Mouse (Mus musculus) heart, embryonic 13.5 days (tissue): ENCODE measurements around the gene Mrpl39. TPM values are rescaled to one million over a fixed set of nuclear protein-coding genes. Genes with fewer than 3 reads are reported as not detected.

Experiments used
- ATAC-seq: fragments of 200-750 bp; cut with Nextera tagmentation; 2 replicates; pipeline ENCODE4 v1.8.0; 2017; ENCODE audit warnings: moderate TSS enrichment; ENCODE audit not compliant: insufficient number of reproducible peaks, low FRiP score, low TSS enrichment; ENCODE audit errors: extremely low read depth
- H3K27ac ChIP-seq: fragments of 300-500 bp; sonication (generic); replicated peaks from 2 replicates; pipeline ENCODE4 v1.5.1; 2015; ENCODE audit warnings: moderate library complexity, mild to moderate bottlenecking, inconsistent platforms
- H3K27me3 ChIP-seq: fragments of 300-500 bp; sonication (generic); replicated peaks from 2 replicates; pipeline ENCODE4 v1.6.1; 2015; ENCODE audit warnings: mild to moderate bottlenecking, inconsistent platforms
- H3K36me3 ChIP-seq: fragments of 300-500 bp; sonication (generic); 2 replicates; pipeline ENCODE4 v1.6.1; 2015; ENCODE audit warnings: mild to moderate bottlenecking, inconsistent platforms
- H3K4me1 ChIP-seq: fragments of 300-500 bp; sonication (generic); 2 replicates; pipeline ENCODE4 v1.6.1; 2015; ENCODE audit warnings: inconsistent platforms
- H3K4me2 ChIP-seq: fragments of 300-500 bp; sonication (generic); 2 replicates; pipeline ENCODE4 v1.6.1; 2015; ENCODE audit warnings: inconsistent platforms, mild to moderate bottlenecking, moderate library complexity
- H3K4me3 ChIP-seq: fragments of 300-500 bp; sonication (generic); 2 replicates; pipeline ENCODE4 v1.5.1; 2015; ENCODE audit warnings: moderate library complexity, mild to moderate bottlenecking, inconsistent platforms
- H3K9ac ChIP-seq: fragments of 300-500 bp; sonication (generic); 2 replicates; pipeline ENCODE4 v1.6.1; 2015; ENCODE audit warnings: inconsistent platforms, mild to moderate bottlenecking, moderate library complexity
- H3K9me3 ChIP-seq: fragments of 300-500 bp; sonication (generic); 2 replicates; pipeline ENCODE4 v1.6.1; 2016; ENCODE audit warnings: inconsistent platforms
- WGBS: fragments of 180-500 bp; shearing (Covaris S2); methylation state at CpG from one replicate; pipeline ENCODE4 v1.1.7; 2015; ENCODE audit warnings: mixed read lengths; 5-methylcytosine and 5-hydroxymethylcytosine counted together
- polyA plus RNA-seq: library from polyadenylated mRNA; unstranded; fragments of >200 nt; fragmentation: Nextera tagmentation; extraction: Ambion mirVana; gene quantifications from 2 replicates; pipeline ENCODE4 v1.2.1, GENCODE M21; 2015

Mrpl39 gene
- polyA plus RNA-seq, 1 experiment from 2014 or later: 45.7 TPM

DNA sequence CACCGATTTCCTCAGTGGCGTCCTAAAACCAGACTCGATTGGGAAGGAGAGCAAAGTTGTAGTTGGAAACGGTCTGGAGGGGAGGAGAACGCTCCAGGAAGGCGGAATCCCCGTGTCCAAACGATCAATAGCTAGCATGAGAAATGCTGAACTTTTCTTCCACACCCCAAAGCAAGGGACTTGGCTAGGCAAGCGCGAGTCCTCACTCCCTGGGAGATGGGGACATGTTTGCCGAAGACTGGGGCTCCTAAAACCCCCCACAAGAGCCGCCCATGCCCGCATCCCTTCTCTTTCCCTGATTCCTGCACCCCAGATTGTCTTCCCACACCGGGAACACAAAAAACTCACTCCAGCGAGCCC, 756 bp downstream of the Mrpl39 start:
- H3K9ac ChIP-seq: peak overlapping the region; percentile 87
- no peaks in the 10 kb centered on the region for H3K9me3 ChIP-seq
- ATAC-seq: no peak
- peak overlapping the region; percentile 89 for H3K4me3 ChIP-seq
- H3K4me1 ChIP-seq: peaks cover 15% of the 10 kb centered on the region
- H3K4me2 ChIP-seq: peak overlapping the region; percentile 75
- peaks cover 27% of the 10 kb centered on the region for H3K36me3 ChIP-seq
- WGBS: under 1% methylated on average over 15 of the region's 15 CpGs
- H3K27me3 ChIP-seq: no peaks in the 10 kb centered on the region
- no peak overlapping the region for H3K27ac ChIP-seq

DNA sequence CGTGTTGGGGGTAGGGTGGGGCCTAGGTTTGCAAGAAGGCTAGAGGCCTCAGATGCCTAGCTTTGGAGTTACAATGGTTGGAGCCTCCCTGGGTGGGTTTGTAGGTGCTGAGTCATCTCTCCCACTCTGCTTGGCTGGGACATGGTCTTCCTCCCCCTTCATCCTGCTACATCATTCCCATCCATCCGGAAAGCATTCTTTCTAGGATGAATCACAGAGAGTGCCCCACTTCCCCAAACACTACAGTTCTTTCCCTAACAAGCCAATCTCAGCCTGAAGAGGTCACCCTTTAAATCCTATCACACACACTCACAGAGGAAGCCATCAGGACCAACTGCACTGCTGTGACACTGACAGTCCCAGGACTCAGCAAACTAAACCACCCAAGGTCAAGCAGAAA, 14.9 kb downstream of the Mrpl39 start:
- no peak for ATAC-seq
- Histone ChIP-seq H3K27ac (no peak overlapping the region), H3K27me3 (no peaks in the 10 kb centered on the region), H3K4me1 (no peaks in the 10 kb centered on the region), H3K9me3 (no peaks in the 10 kb centered on the region), H3K36me3 (peaks cover 70% of the 10 kb centered on the region), H3K4me2 (no peak overlapping the region), H3K9ac (no peak overlapping the region), H3K4me3 (no peak overlapping the region)
- 82% methylated on average over 2 of the region's 2 CpGs for WGBS

DNA sequence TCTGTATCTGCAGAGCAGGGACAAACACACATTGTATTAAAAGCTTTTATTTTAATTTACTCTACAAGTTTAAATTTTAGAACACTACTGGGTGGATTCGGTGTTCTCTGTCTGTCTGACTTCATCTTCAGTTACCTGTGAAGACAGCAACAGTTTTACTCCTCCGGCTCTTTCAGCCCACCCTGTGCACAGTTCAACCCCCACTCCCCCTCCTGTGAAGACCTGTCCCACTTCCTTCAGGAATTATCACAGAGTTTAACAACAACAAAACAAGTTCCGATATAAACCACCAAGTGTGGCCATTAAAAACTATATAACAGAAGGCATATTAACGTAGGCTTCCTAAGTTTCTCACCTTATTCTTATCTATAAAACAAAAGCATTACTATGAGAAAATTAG, 17.3 kb downstream of the Mrpl39 start:
- H3K36me3 ChIP-seq: peaks cover 49% of the 10 kb centered on the region
- H3K4me1 ChIP-seq: no peaks in the 10 kb centered on the region
- H3K4me2 ChIP-seq: no peak overlapping the region
- ATAC-seq: no peak
- no peaks in the 10 kb centered on the region for H3K9me3 ChIP-seq
- H3K27me3 ChIP-seq: no peaks in the 10 kb centered on the region
- WGBS: 87% methylated on average over 4 of the region's 4 CpGs
- no peak overlapping the region for H3K27ac ChIP-seq
- no peak overlapping the region for H3K4me3 ChIP-seq
- H3K9ac ChIP-seq: no peak overlapping the region

DNA sequence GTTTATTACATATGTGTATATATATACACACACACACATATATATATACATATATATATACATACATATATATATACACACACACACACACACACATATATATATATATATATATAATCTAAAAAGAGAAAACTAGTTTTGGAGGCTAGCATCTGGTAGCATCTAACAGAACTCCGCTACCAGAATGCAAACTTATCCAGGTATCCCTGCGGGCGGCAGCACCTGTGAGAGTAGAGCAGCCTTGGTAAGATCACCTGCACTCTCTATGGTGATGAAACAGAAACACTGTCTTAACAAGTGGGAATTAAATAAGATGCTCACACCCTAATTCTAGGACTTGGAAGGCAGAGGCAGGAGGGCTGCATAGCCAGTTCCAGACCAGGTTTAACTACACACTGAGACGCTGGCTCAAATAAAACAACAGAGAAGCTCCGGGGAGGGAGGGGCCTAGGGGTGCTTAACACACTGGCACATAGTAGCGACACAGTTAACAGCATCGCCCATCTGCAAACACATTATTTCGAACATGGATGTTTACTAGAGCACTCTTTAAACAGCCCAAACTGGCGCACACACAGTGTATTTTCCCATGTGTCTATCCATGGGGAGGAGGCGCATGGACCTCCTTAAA, 17.8 kb downstream of the Mrpl39 start:
- H3K4me1 ChIP-seq: no peaks in the 10 kb centered on the region
- peaks cover 44% of the 10 kb centered on the region for H3K36me3 ChIP-seq
- no peaks in the 10 kb centered on the region for H3K9me3 ChIP-seq
- 93% methylated on average over 10 of the region's 10 CpGs for WGBS
- ATAC-seq: no peak
- no peak overlapping the region for H3K4me2 ChIP-seq
- no peaks in the 10 kb centered on the region for H3K27me3 ChIP-seq
- H3K4me3 ChIP-seq: no peak overlapping the region
- no peak overlapping the region for H3K9ac ChIP-seq
- no peak overlapping the region for H3K27ac ChIP-seq

- ATAC-seq: no peak
- Histone ChIP-seq H3K9ac (no peak overlapping the region), H3K9me3 (no peaks in the 10 kb centered on the region), H3K27ac (no peak overlapping the region), H3K36me3 (peaks cover 36% of the 10 kb centered on the region), H3K4me2 (no peak overlapping the region), H3K27me3 (no peaks in the 10 kb centered on the region), H3K4me1 (no peaks in the 10 kb centered on the region), H3K4me3 (no peak overlapping the region)
- WGBS: 73% methylated on average over 13 of the region's 13 CpGs
Observed at GRCm38 (mm10) chr16:84716724-84717617, 18.6 kb downstream of the Mrpl39 start.

- no peak overlapping the region for H3K4me3 ChIP-seq
- WGBS: 78% methylated on average over 7 of the region's 7 CpGs
- H3K27me3 ChIP-seq: no peaks in the 10 kb centered on the region
- no peak overlapping the region for H3K27ac ChIP-seq
- H3K4me1 ChIP-seq: no peaks in the 10 kb centered on the region
- H3K4me2 ChIP-seq: no peak overlapping the region
- H3K9me3 ChIP-seq: no peaks in the 10 kb centered on the region
- ATAC-seq: no peak
- H3K9ac ChIP-seq: no peak overlapping the region
- peaks cover 29% of the 10 kb centered on the region for H3K36me3 ChIP-seq
Observed at GRCm38 (mm10) chr16:84716197-84716596, 19.3 kb downstream of the Mrpl39 start.

DNA sequence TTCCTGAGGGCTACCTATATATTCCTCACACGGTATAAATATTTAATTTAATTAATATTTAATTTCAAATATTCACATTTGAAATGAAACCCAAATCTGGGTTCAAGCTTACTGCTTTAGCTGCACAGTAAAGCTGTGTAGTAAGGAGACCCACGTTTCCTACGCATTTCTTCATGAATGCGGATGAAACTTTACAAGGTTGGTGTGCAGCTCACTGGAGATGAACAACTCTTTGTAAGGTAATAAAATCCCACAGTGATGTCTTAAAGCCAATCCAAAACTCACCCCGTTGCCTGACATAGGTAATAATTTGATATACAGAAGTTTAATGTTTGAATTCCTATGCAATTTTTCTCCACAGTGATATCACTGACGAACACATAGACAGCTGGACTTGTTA, 20.6 kb downstream of the Mrpl39 start:
- WGBS: 85% methylated on average over 6 of the region's 6 CpGs
- H3K36me3 ChIP-seq: peaks cover 16% of the 10 kb centered on the region
- no peaks in the 10 kb centered on the region for H3K27me3 ChIP-seq
- no peak overlapping the region for H3K4me2 ChIP-seq
- no peaks in the 10 kb centered on the region for H3K9me3 ChIP-seq
- ATAC-seq: no peak
- H3K9ac ChIP-seq: no peak overlapping the region
- no peaks in the 10 kb centered on the region for H3K4me1 ChIP-seq
- H3K4me3 ChIP-seq: no peak overlapping the region
- no peak overlapping the region for H3K27ac ChIP-seq

- H3K27ac ChIP-seq: no peak overlapping the region
- no peak for ATAC-seq
- WGBS: 80% methylated on average over 4 of the region's 4 CpGs
Observed at GRCm38 (mm10) chr16:84713926-84714325, 21.6 kb downstream of the Mrpl39 start.

GRCm38 (mm10) chr16:84713156-84713555, 22.4 kb downstream of the Mrpl39 start:
- H3K9ac ChIP-seq: no peak overlapping the region
- H3K36me3 ChIP-seq: peaks cover 10% of the 10 kb centered on the region
- no peaks in the 10 kb centered on the region for H3K9me3 ChIP-seq
- no peak for ATAC-seq
- H3K4me2 ChIP-seq: no peak overlapping the region
- WGBS: 81% methylated on average over 4 of the region's 4 CpGs
- H3K27me3 ChIP-seq: no peaks in the 10 kb centered on the region
- H3K27ac ChIP-seq: no peak overlapping the region
- H3K4me3 ChIP-seq: no peak overlapping the region
- no peaks in the 10 kb centered on the region for H3K4me1 ChIP-seq

More at GRCm38 (mm10) chr16:84713926-84714325, 21.6 kb downstream of the Mrpl39 start:
- H3K27me3 ChIP-seq: no peaks in the 10 kb centered on the region
- H3K4me2 ChIP-seq: no peak overlapping the region
- peaks cover 16% of the 10 kb centered on the region for H3K36me3 ChIP-seq
- no peak overlapping the region for H3K4me3 ChIP-seq
- H3K9me3 ChIP-seq: no peaks in the 10 kb centered on the region
- no peak overlapping the region for H3K9ac ChIP-seq
- no peaks in the 10 kb centered on the region for H3K4me1 ChIP-seq

- Histone ChIP-seq H3K4me2 (no peak overlapping the region), H3K27me3 (peaks cover 23% of the 10 kb centered on the region), H3K9ac (no peak overlapping the region), H3K4me1 (peaks cover 5% of the 10 kb centered on the region; the same call in 1 of the 2 replicates), H3K27ac (no peak overlapping the region), H3K9me3 (no peaks in the 10 kb centered on the region), H3K36me3 (no peaks in the 10 kb centered on the region), H3K4me3 (no peak overlapping the region)
- 62% methylated on average over 2 of the region's 2 CpGs for WGBS
- no peak for ATAC-seq
Observed at GRCm38 (mm10) chr16:84708649-84709048, 26.9 kb downstream of the Mrpl39 start.

- peaks cover 9% of the 10 kb centered on the region for H3K4me1 ChIP-seq
- H3K36me3 ChIP-seq: no peaks in the 10 kb centered on the region
- ATAC-seq: no peak
- peaks cover 28% of the 10 kb centered on the region for H3K27me3 ChIP-seq
- 63% methylated on average over 4 of the region's 4 CpGs for WGBS
- no peak overlapping the region for H3K4me3 ChIP-seq
- no peaks in the 10 kb centered on the region for H3K9me3 ChIP-seq
- H3K4me2 ChIP-seq: no peak overlapping the region
- no peak overlapping the region for H3K27ac ChIP-seq
- H3K9ac ChIP-seq: no peak overlapping the region
Observed at GRCm38 (mm10) chr16:84707802-84708201, 27.7 kb downstream of the Mrpl39 start.

GRCm38 (mm10) chr16:84706571-84706970, 29.0 kb downstream of the Mrpl39 start:
- H3K4me3 ChIP-seq: no peak overlapping the region
- WGBS: 74% methylated on average over 6 of the region's 6 CpGs
- no peaks in the 10 kb centered on the region for H3K36me3 ChIP-seq
- H3K9ac ChIP-seq: no peak overlapping the region
- no peak overlapping the region for H3K4me2 ChIP-seq
- no peak for ATAC-seq
- H3K9me3 ChIP-seq: no peaks in the 10 kb centered on the region
- H3K27me3 ChIP-seq: peaks cover 30% of the 10 kb centered on the region
- H3K27ac ChIP-seq: no peak overlapping the region
- peaks cover 9% of the 10 kb centered on the region for H3K4me1 ChIP-seq
